Mouse (Mus musculus) intestine, postnatal 0 days (tissue): Measurements from ENCODE around the gene Hyal3. TPM values are rescaled to one million over a fixed set of nuclear protein-coding genes. Genes with fewer than 3 reads are reported as not detected.
"Not testable (repeated sequence)": the region's sequence is repeated elsewhere in the genome, so short reads cannot be mapped to it uniquely, and the experiment has no call there.

Source experiments
- ATAC-seq: fragments of 200-750 bp; cut with Nextera tagmentation; 2 replicates; pipeline ENCODE4 v1.8.0; 2017; ENCODE audit warnings: mild to moderate bottlenecking, moderate TSS enrichment, moderate library complexity
- H3K27ac ChIP-seq: fragments of 300-500 bp; sonication (generic); 2 replicates; pipeline ENCODE4 v1.5.1; 2014; ENCODE audit warnings: mild to moderate bottlenecking, low read depth, low read length, moderate library complexity
- H3K27me3 ChIP-seq: fragments of 300-500 bp; sonication (generic); replicated peaks from 2 replicates; pipeline ENCODE4 v1.6.1; 2014; ENCODE audit warnings: low read length, mixed read lengths; ENCODE audit not compliant: control insufficient read depth, insufficient read depth
- H3K36me3 ChIP-seq: fragments of 300-500 bp; sonication (generic); 2 replicates; pipeline ENCODE4 v1.6.1; 2014; ENCODE audit warnings: mild to moderate bottlenecking, moderate library complexity; ENCODE audit not compliant: control insufficient read depth, insufficient read depth
- H3K4me1 ChIP-seq: fragments of 300-500 bp; sonication (generic); replicated peaks from 2 replicates; pipeline ENCODE4 v1.6.1; 2014; ENCODE audit warnings: antibody characterized with exemption, low read length, mixed read lengths; ENCODE audit not compliant: control insufficient read depth, insufficient read depth
- H3K4me2 ChIP-seq: fragments of 300-500 bp; sonication (generic); replicated peaks from 2 replicates; pipeline ENCODE4 v1.6.1; 2014; ENCODE audit warnings: low read depth, mild to moderate bottlenecking, moderate library complexity
- H3K4me3 ChIP-seq: fragments of 300-500 bp; sonication (generic); 2 replicates; pipeline ENCODE4 v1.5.1; 2014; ENCODE audit warnings: low read depth, low read length
- H3K9ac ChIP-seq: fragments of 300-500 bp; sonication (generic); 2 replicates; pipeline ENCODE4 v1.6.1; 2014; ENCODE audit warnings: mild to moderate bottlenecking, low read depth, low read length
- H3K9me3 ChIP-seq: fragments of 300-500 bp; sonication (generic); 2 replicates; pipeline ENCODE4 v1.6.1; 2016; ENCODE audit warnings: mixed run types; ENCODE audit not compliant: control insufficient read depth
- CTCF ChIP-seq: sonication (generic); IDR thresholded peaks from 2 replicates; pipeline ENCODE4 v1.5.1; 2016; ENCODE audit warnings: low read depth, mild to moderate bottlenecking, control low read depth, antibody characterized with exemption, moderate library complexity
- WGBS: fragments of 180-500 bp; shearing (Covaris S2); extraction: QIAGEN DNeasy Blood & Tissue Kit; methylation state at CpG from one replicate; pipeline ENCODE4 v1.1.7; 2014; 5-methylcytosine and 5-hydroxymethylcytosine counted together
- polyA plus RNA-seq: library from polyadenylated mRNA; unstranded; fragments of >200 nt; fragmentation: Nextera tagmentation; extraction: Ambion mirVana; gene quantifications from 2 replicates; pipeline ENCODE4 v1.2.1, GENCODE M21; 2015

Gene Hyal3
- polyA plus RNA-seq, 1 experiment from 2014 or later, result 0.50 TPM

- Histone ChIP-seq H3K9ac (no peak overlapping the region), H3K4me3 (no peak overlapping the region), H3K27ac (0 out of 2 replicates have a peak overlapping the region, but pooled peaks have one; percentile 96), H3K36me3 (peaks cover 42% of the 10 kb centered on the region), H3K27me3 (no peaks in the 10 kb centered on the region), H3K4me1 (peaks cover 14% of the 10 kb centered on the region), H3K4me2 (peak overlapping the region; percentile 77), H3K9me3 (no peaks in the 10 kb centered on the region)
- ATAC-seq, result no peak
- WGBS, result 44% methylated on average over 3 of the region's 3 CpGs
- no peak for TF ChIP-seq CTCF
Measured at GRCm38 (mm10) chr9:107556346-107556745, 24.3 kb upstream of the Hyal3 start.

DNA sequence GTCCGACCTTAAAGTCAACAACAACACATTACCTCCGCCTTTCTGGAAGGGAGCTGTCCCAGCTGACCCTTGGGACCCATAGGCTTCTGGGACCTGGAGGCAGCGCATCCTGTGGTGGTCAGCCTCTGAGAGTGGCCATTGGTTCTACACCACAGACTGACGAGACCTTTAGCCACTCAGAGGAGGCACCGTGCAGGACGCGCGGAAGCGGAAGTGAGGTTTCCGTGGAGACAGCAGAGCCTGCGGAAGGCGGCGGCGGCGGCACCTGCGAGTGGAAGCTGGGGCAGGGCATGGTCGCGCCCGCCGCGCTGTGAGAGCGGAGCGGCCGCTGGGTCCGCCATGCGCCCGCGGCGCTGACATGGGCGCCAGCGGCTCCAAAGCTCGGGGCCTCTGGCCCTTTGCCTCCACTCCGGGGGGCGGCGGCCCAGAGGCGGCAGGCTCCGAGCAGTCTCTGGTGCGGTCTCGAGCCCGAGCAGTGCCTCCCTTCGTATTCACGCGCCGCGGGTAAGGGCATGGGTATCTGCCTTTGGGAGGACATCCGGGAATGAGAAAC is 17.5 kb upstream of the Hyal3 start, which contains the start of gene Tusc2:
Tusc2 (plus strand) TSS at position 227 of the 553 bp plus-strand sequence.
- H3K4me1 ChIP-seq, result peaks cover 12% of the 10 kb centered on the region; the same call in 1 of the 2 replicates
- peaks cover 42% of the 10 kb centered on the region for H3K36me3 ChIP-seq

DNA sequence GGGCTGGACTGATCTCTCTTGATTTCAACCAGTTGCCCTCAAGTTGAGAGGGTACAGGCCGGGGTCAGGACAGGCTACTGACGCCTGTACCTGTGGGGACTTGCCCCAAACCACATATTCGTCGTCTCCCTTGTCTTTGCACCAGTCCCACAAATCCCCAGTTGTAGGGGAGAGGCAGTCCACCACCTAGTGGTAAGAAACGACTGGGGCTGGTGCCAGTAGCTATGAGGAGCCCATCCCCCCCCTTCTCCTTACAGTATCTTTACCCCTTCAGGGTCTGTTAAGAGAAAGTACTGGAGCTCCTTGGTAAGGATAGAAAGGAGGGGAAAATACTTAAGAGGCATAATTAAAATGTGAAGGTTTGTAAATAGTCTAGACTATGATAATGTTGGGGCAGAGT is 15.1 kb upstream of the Hyal3 start:
- H3K4me2 ChIP-seq, result peak overlapping the region; percentile 81; the same call in 1 of the 2 replicates

More for the DNA sequence above, 17.5 kb upstream of the Hyal3 start, which contains the start of gene Tusc2:
- Histone ChIP-seq H3K27ac (peak within 1 kb of the TSS; percentile 60), H3K4me2 (peak within 1 kb of the TSS; percentile 95), H3K9me3 (no peaks in the 10 kb centered on the region), H3K4me3 (peak within 1 kb of the TSS; percentile 87), H3K9ac (peak within 1 kb of the TSS; percentile 69), H3K27me3 (no peaks in the 10 kb centered on the region)
- WGBS, result under 1% methylated on average over 46 of the region's 46 CpGs
- peak; percentile 88 for ATAC-seq
- TF ChIP-seq CTCF, result no peak

DNA sequence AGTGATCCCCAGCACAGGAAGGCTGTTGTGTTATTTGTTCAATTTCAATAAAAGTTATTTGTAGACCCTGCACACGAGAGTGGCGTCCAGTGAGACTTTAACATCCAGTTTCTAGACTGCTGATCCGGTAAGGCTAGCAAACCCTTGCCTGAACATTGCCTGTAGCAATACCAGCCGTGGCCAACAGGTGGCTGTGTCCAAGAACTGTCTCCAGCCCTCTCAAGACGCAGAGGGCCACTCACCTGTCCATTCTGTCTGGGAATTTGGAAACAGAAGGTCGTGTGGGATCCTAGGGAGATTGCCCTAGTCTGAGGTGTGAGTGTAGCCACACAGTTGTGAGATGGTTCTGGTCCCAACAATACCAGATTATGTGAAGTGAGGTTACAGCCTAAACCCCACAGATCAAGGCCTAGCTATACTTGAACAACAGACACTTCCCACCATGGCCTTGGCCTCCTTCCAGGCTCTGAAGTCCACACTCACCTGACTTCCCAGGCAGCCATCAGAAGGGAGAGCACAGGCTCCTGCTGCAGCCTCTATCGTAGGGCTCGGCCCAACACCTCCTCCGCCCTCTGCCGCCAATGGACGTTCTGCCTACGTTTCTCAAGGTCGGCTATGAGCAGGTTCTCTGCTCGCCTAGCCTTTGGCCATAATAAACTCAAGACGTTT is 14.4 kb upstream of the Hyal3 start:
- Histone ChIP-seq H3K36me3 (peaks cover 14% of the 10 kb centered on the region), H3K9me3 (no peaks in the 10 kb centered on the region), H3K27ac (peak overlapping the region; percentile 84), H3K4me2 (peak overlapping the region; percentile 81; the same call in 1 of the 2 replicates), H3K27me3 (no peaks in the 10 kb centered on the region), H3K9ac (no peak overlapping the region), H3K4me1 (peaks cover 16% of the 10 kb centered on the region; the same call in 1 of the 2 replicates), H3K4me3 (no peak overlapping the region)
- ATAC-seq, result 0 out of 2 replicates have a peak, but pooled peaks have one; percentile 11
- 38% methylated on average over 15 of the region's 15 CpGs for WGBS
- peak; percentile 90 for TF ChIP-seq CTCF

More for the DNA sequence above, 15.1 kb upstream of the Hyal3 start:
- TF ChIP-seq CTCF, result peak; percentile 59
- not testable (repeated sequence) for H3K9ac ChIP-seq, ATAC-seq, H3K9me3 ChIP-seq, H3K4me3 ChIP-seq, H3K27me3 ChIP-seq
- WGBS, result 47% methylated on average over 5 of the region's 5 CpGs
- Histone ChIP-seq H3K36me3 (peaks cover 19% of the 10 kb centered on the region), H3K27ac (peak overlapping the region; percentile 37), H3K4me1 (peaks cover 12% of the 10 kb centered on the region; the same call in 1 of the 2 replicates)

DNA sequence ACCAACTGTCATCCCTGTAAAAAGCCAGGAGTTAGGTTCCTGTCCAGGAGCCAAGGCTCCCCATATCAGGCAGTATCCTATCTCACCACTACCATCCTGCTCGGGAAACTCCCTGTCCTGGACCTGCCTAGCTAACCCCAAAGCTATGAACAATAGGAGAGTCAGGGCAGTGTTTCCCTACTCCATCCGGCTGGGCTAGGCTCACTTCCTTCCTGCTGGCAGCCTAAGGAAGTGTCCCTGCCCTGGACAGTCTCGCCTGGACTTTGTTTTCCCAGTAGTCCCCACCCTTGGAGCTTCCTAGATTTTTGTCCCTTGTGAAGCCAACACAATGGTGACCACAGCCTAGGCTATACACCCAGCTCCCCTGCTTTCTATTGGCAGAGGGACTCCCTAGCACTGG is 13.8 kb upstream of the Hyal3 start:
- H3K36me3 ChIP-seq, result peaks cover 14% of the 10 kb centered on the region

DNA sequence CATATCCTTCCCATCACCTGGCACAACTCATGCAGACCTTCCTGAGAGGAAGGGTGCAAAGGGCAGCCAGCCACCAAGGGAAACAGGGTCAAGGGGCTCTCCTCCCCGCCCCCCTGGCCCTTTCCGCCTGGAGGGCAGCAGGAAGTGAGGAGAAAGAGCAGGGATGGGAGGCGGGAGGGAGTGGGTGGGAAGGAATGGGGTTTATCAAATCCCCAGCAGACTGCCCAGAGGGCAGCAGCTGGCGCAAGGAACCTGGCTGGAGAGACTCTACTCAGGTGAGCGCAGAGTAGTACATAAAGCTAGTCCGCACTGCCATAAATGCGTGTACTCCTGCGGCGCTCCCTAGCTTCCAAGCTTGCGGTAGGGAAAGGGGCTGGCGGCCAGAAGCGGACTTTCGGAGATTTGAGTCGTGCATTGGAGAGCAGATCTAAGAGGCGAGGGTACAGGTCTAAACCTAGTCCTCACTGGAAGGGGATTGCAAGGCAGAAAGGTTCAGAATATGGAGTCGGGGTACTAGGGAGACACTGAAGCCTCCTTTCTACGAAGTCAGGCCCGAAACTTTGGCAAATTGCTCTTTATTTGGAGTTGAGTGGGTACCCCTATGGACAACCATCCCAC is 12.8 kb upstream of the Hyal3 start, which contains the start of gene Hyal2:
Hyal2 (plus strand) TSS at position 244 of the 618 bp plus-strand sequence.
- Histone ChIP-seq H3K9ac (peak within 1 kb of the TSS; percentile 72), H3K4me1 (peaks cover 20% of the 10 kb centered on the region), H3K27ac (peak within 1 kb of the TSS; percentile 84), H3K4me3 (peak within 1 kb of the TSS; percentile 72), H3K36me3 (peaks cover 17% of the 10 kb centered on the region; the same call in 1 of the 2 replicates), H3K9me3 (no peaks in the 10 kb centered on the region), H3K27me3 (no peaks in the 10 kb centered on the region), H3K4me2 (peak within 1 kb of the TSS; percentile 81)
- TF ChIP-seq CTCF, result no peak
- no peak for ATAC-seq
- WGBS, result 16% methylated on average over 18 of the region's 18 CpGs

More for the DNA sequence above, 13.8 kb upstream of the Hyal3 start:
- no peak overlapping the region for H3K4me3 ChIP-seq
- H3K27me3 ChIP-seq, result no peaks in the 10 kb centered on the region
- WGBS, result 34% methylated on average over 3 of the region's 3 CpGs
- H3K27ac ChIP-seq, result peak overlapping the region; percentile 84
- no peaks in the 10 kb centered on the region for H3K9me3 ChIP-seq
- TF ChIP-seq CTCF, result peak; percentile 43; the same call in 1 of the 2 replicates
- peak; percentile 9; the same call in 1 of the 2 replicates for ATAC-seq
- H3K4me1 ChIP-seq, result peaks cover 16% of the 10 kb centered on the region; the same call in 1 of the 2 replicates
- H3K9ac ChIP-seq, result 0 out of 2 replicates have a peak overlapping the region, but pooled peaks have one; percentile 13
- H3K4me2 ChIP-seq, result peak overlapping the region; percentile 81; the same call in 1 of the 2 replicates
